Mouse (Mus musculus) B cell, adult 2 months (primary cell): ENCODE measurements around the gene Rpl3l.
A peak's percentile ranks its signal among the peaks of the same experiment; 100 is the strongest.
"Not testable (repeated sequence)": the region's sequence is repeated elsewhere in the genome, so short reads cannot be mapped to it uniquely, and the experiment has no call there.

Experiments used
- DNase-seq, 2 experiments: peaks; one replicate each; pipeline ENCODE4 v3.0.0; 2022

Rpl3l gene

GRCm38 (mm10) chr17:24719494-24720222 is 8.0 kb upstream of the Rpl3l start:
- peak; percentile 96 to 97 for DNase-seq

- DNase-seq: peak in 1 of 2 experiments; percentile 23
Measured at GRCm38 (mm10) chr17:24720616-24721015, 7.0 kb upstream of the Rpl3l start.

GRCm38 (mm10) chr17:24721383-24721955 is 6.2 kb upstream of the Rpl3l start:
- not testable (repeated sequence) for DNase-seq

- DNase-seq: no peak
Measured at GRCm38 (mm10) chr17:24722220-24722924, 5.2 kb upstream of the Rpl3l start.

- DNase-seq: no peak
Measured at GRCm38 (mm10) chr17:24723122-24723880, 4.3 kb upstream of the Rpl3l start.

- no peak for DNase-seq
Measured at GRCm38 (mm10) chr17:24723881-24724180, 3.8 kb upstream of the Rpl3l start.

GRCm38 (mm10) chr17:24724184-24724583 is 3.4 kb upstream of the Rpl3l start, which contains the start of gene Ndufb10:
Gene Ndufb10 (minus strand): TSS chr17:24724478.
- peak; percentile 98 for DNase-seq

GRCm38 (mm10) chr17:24725637-24726390 is 1.8 kb upstream of the Rpl3l start:
- DNase-seq: no peak

- DNase-seq: no peak
Measured at GRCm38 (mm10) chr17:24728184-24728583, 564 bp downstream of the Rpl3l start.

GRCm38 (mm10) chr17:24729067-24729466 is 1.4 kb downstream of the Rpl3l start:
- no peak for DNase-seq

- no peak for DNase-seq
Measured at GRCm38 (mm10) chr17:24730787-24731186, 3.2 kb downstream of the Rpl3l start.

GRCm38 (mm10) chr17:24732233-24732935 is 4.8 kb downstream of the Rpl3l start:
- DNase-seq: no peak

GRCm38 (mm10) chr17:24733434-24734050 is 5.9 kb downstream of the Rpl3l start:
- no peak for DNase-seq

- no peak for DNase-seq
Measured at GRCm38 (mm10) chr17:24734513-24734912, 6.9 kb downstream of the Rpl3l start.

GRCm38 (mm10) chr17:24735446-24735845 is 7.8 kb downstream of the Rpl3l start:
- no peak for DNase-seq

- DNase-seq: peak; percentile 91 to 94
Measured at GRCm38 (mm10) chr17:24736330-24737051, 8.9 kb downstream of the Rpl3l start, which contains the start of gene Msrb1. Gene Msrb1 (plus strand): TSS chr17:24736642.

GRCm38 (mm10) chr17:24737135-24737810 is 9.7 kb downstream of the Rpl3l start:
- DNase-seq: no peak

GRCm38 (mm10) chr17:24738238-24738637 is 10.6 kb downstream of the Rpl3l start:
- DNase-seq: no peak

GRCm38 (mm10) chr17:24739926-24740325 is 12.3 kb downstream of the Rpl3l start:
- no peak for DNase-seq

- DNase-seq: no peak
Measured at GRCm38 (mm10) chr17:24742307-24742706, 14.7 kb downstream of the Rpl3l start.
